Mouse (Mus musculus) stomach, postnatal 0 days (tissue): ENCODE results near the gene Tns4. TPM values are rescaled to one million over a fixed set of nuclear protein-coding genes. Genes with fewer than 3 reads are reported as not detected.

ENCODE experiments used
- ATAC-seq: fragments of 200-750 bp; cut with Nextera tagmentation; 2 replicates; pipeline ENCODE4 v1.8.0; 2017; ENCODE audit not compliant: low FRiP score, low TSS enrichment
- DNase-seq: peaks from one replicate; pipeline ENCODE4 v3.0.0-alpha.2; 2016; ENCODE audit warnings: low spot score
- H3K27ac ChIP-seq: fragments of 300-500 bp; sonication (generic); replicated peaks from 2 replicates; pipeline ENCODE4 v1.5.1; 2014; ENCODE audit warnings: mild to moderate bottlenecking, control low read depth
- H3K27me3 ChIP-seq: fragments of 300-500 bp; sonication (generic); 2 replicates; pipeline ENCODE4 v1.6.1; 2014; ENCODE audit warnings: low read length; ENCODE audit not compliant: control insufficient read depth, insufficient read depth
- H3K36me3 ChIP-seq: fragments of 300-500 bp; sonication (generic); 2 replicates; pipeline ENCODE4 v1.6.1; 2014; ENCODE audit warnings: low read length, mixed read lengths; ENCODE audit not compliant: control insufficient read depth, insufficient read depth
- H3K4me1 ChIP-seq: fragments of 300-500 bp; sonication (generic); replicated peaks from 2 replicates; pipeline ENCODE4 v1.6.1; 2014; ENCODE audit warnings: antibody characterized with exemption; ENCODE audit not compliant: control insufficient read depth, insufficient read depth
- H3K4me2 ChIP-seq: fragments of 300-500 bp; sonication (generic); replicated peaks from 2 replicates; pipeline ENCODE4 v1.6.1; 2014; ENCODE audit warnings: low read depth, mild to moderate bottlenecking, control low read depth, moderate library complexity
- H3K4me3 ChIP-seq: fragments of 300-500 bp; sonication (generic); 2 replicates; pipeline ENCODE4 v1.5.1; 2014; ENCODE audit warnings: low read depth, low read length, control low read depth
- H3K9ac ChIP-seq: fragments of 300-500 bp; sonication (generic); 2 replicates; pipeline ENCODE4 v1.6.1; 2014; ENCODE audit warnings: mild to moderate bottlenecking, low read length, control low read depth, mixed read lengths
- H3K9me3 ChIP-seq: fragments of 300-500 bp; sonication (generic); 2 replicates; pipeline ENCODE4 v1.6.1; 2016; ENCODE audit warnings: low read length; ENCODE audit not compliant: control insufficient read depth
- CTCF ChIP-seq: IDR thresholded peaks from 2 replicates; pipeline ENCODE4 v1.5.1; 2016; ENCODE audit warnings: antibody characterized with exemption, low read depth, mild to moderate bottlenecking, moderate library complexity
- EP300 ChIP-seq: optimal IDR thresholded peaks from 2 replicates; pipeline ENCODE3; 2016; ENCODE audit warnings: antibody characterized with exemption
- WGBS: fragments of 180-500 bp; shearing (Covaris S2); extraction: QIAGEN DNeasy Blood & Tissue Kit; methylation state at CpG from one replicate; pipeline ENCODE4 v1.1.7; 2014; 5-methylcytosine and 5-hydroxymethylcytosine counted together
- polyA plus RNA-seq: library from polyadenylated mRNA; unstranded; fragments of >200 nt; fragmentation: Nextera tagmentation; extraction: Ambion mirVana; gene quantifications from 2 replicates; pipeline ENCODE4 v1.2.1, GENCODE M21; 2015

The Tns4 gene
- polyA plus RNA-seq = 0.82 and 1.1 TPM in 2 replicates

- ATAC-seq (peak; percentile 78), DNase-seq (peak; percentile 77)
- H3K36me3 ChIP-seq = no peaks in the 10 kb centered on the region
- no peaks in the 10 kb centered on the region for H3K9me3 ChIP-seq
- TF ChIP-seq EP300 (no peak), CTCF (no peak)
- peak within 1 kb of the TSS; percentile 42 for H3K4me2 ChIP-seq
- H3K27me3 ChIP-seq = no peaks in the 10 kb centered on the region
- peak within 1 kb of the TSS; percentile 45; the same call in 1 of the 2 replicates for H3K27ac ChIP-seq
- H3K4me3 ChIP-seq = peak within 1 kb of the TSS; percentile 4; the same call in 1 of the 2 replicates
- WGBS = 57% methylated on average over 14 of the region's 14 CpGs
- no peaks in the 10 kb centered on the region for H3K4me1 ChIP-seq
- no peak within 1 kb of the TSS; the same call in 1 of the 2 replicates for H3K9ac ChIP-seq
These were observed at the start of gene Tns4 for GRCm38 (mm10) chr11:99089077-99089601. TSS of gene Tns4 (minus strand) at chr11:99089306.

- Histone ChIP-seq H3K36me3 (no peaks in the 10 kb centered on the region), H3K4me3 (no peak overlapping the region), H3K27ac (no peak overlapping the region), H3K27me3 (no peaks in the 10 kb centered on the region), H3K4me1 (no peaks in the 10 kb centered on the region), H3K4me2 (no peak overlapping the region), H3K9me3 (no peaks in the 10 kb centered on the region), H3K9ac (no peak overlapping the region)
- TF ChIP-seq EP300 (no peak), CTCF (no peak)
- WGBS = 62% methylated on average over 4 of the region's 4 CpGs
- no peak for ATAC-seq
- DNase-seq = no peak
These were observed 48.3 kb upstream of the Tns4 start for GRCm38 (mm10) chr11:99137385-99137784.

GRCm38 (mm10) chr11:99136961-99137360, 47.9 kb upstream of the Tns4 start:
- Histone ChIP-seq H3K27ac (no peak overlapping the region), H3K9ac (no peak overlapping the region), H3K9me3 (no peaks in the 10 kb centered on the region), H3K36me3 (no peaks in the 10 kb centered on the region), H3K4me2 (no peak overlapping the region), H3K4me1 (no peaks in the 10 kb centered on the region), H3K4me3 (no peak overlapping the region), H3K27me3 (no peaks in the 10 kb centered on the region)
- no peak for TF ChIP-seq CTCF
- TF ChIP-seq EP300 = no peak
- no peak for DNase-seq
- WGBS = 69% methylated on average over 4 of the region's 4 CpGs
- no peak for ATAC-seq

GRCm38 (mm10) chr11:99136361-99136760, 47.3 kb upstream of the Tns4 start:
- WGBS = 38% methylated on average over 3 of the region's 3 CpGs

GRCm38 (mm10) chr11:99135047-99135440, 45.9 kb upstream of the Tns4 start:
- TF ChIP-seq EP300 (no peak), CTCF (no peak)
- no peak overlapping the region for H3K4me2 ChIP-seq
- no peak overlapping the region for H3K4me3 ChIP-seq
- ATAC-seq = no peak
- no peaks in the 10 kb centered on the region; the same call in 1 of the 2 replicates for H3K4me1 ChIP-seq
- WGBS = 54% methylated on average over 8 of the region's 8 CpGs
- DNase-seq = no peak
- H3K27ac ChIP-seq = peak overlapping the region; percentile 53
- no peaks in the 10 kb centered on the region for H3K27me3 ChIP-seq
- no peaks in the 10 kb centered on the region for H3K36me3 ChIP-seq
- no peaks in the 10 kb centered on the region for H3K9me3 ChIP-seq
- H3K9ac ChIP-seq = no peak overlapping the region

More at GRCm38 (mm10) chr11:99136361-99136760, 47.3 kb upstream of the Tns4 start:
- H3K27me3 ChIP-seq = no peaks in the 10 kb centered on the region
- H3K4me1 ChIP-seq = no peaks in the 10 kb centered on the region; the same call in 1 of the 2 replicates
- no peaks in the 10 kb centered on the region for H3K9me3 ChIP-seq
- H3K4me3 ChIP-seq = no peak overlapping the region
- TF ChIP-seq CTCF (no peak), EP300 (no peak)
- H3K27ac ChIP-seq = no peak overlapping the region
- DNase-seq (no peak), ATAC-seq (no peak)
- H3K9ac ChIP-seq = no peak overlapping the region
- no peaks in the 10 kb centered on the region for H3K36me3 ChIP-seq
- no peak overlapping the region for H3K4me2 ChIP-seq

GRCm38 (mm10) chr11:99134266-99135046, 45.4 kb upstream of the Tns4 start:
- Histone ChIP-seq H3K4me2 (no peak overlapping the region), H3K4me1 (no peaks in the 10 kb centered on the region; the same call in 1 of the 2 replicates), H3K4me3 (no peak overlapping the region), H3K27ac (peak overlapping the region; percentile 53), H3K36me3 (no peaks in the 10 kb centered on the region), H3K27me3 (no peaks in the 10 kb centered on the region), H3K9me3 (no peaks in the 10 kb centered on the region), H3K9ac (no peak overlapping the region; the same call in 1 of the 2 replicates)
- DNase-seq = no peak
- TF ChIP-seq CTCF = no peak
- no peak for TF ChIP-seq EP300
- WGBS = 38% methylated on average over 15 of the region's 15 CpGs
- no peak; the same call in 1 of the 2 replicates for ATAC-seq
